Mouse (Mus musculus): ENCODE data around the gene Dnmt3b.
"Not testable (repeated sequence)": the region's sequence is repeated elsewhere in the genome, so short reads cannot be mapped to it uniquely, and the experiment has no call there.

Gene Dnmt3b

GRCm38 (mm10) chr2:153713227-153713626 is 64.0 kb downstream of the Dnmt3b start:
- peak; percentile 39 for DNase-seq (ENCODE audit: low spot score)

- not testable (repeated sequence) for DNase-seq (ENCODE audit: low spot score)
These were observed 68.6 kb downstream of the Dnmt3b start for GRCm38 (mm10) chr2:153717861-153718260.

- no peak for DNase-seq (ENCODE audit: low spot score)
These were observed 73.8 kb downstream of the Dnmt3b start for GRCm38 (mm10) chr2:153723098-153723497.

- DNase-seq (ENCODE audit: low spot score) = no peak
These were observed 75.2 kb downstream of the Dnmt3b start for GRCm38 (mm10) chr2:153724424-153724823.

- no peak for DNase-seq (ENCODE audit: low spot score)
These were observed 75.6 kb downstream of the Dnmt3b start for GRCm38 (mm10) chr2:153724871-153725270.

- no peak for DNase-seq (ENCODE audit: low spot score)
These were observed 76.0 kb downstream of the Dnmt3b start for GRCm38 (mm10) chr2:153725291-153725690.

- no peak for DNase-seq (ENCODE audit: low spot score)
These were observed 84.8 kb downstream of the Dnmt3b start for GRCm38 (mm10) chr2:153734033-153734432.
